Mouse (Mus musculus) heart, postnatal 0 days (tissue): ENCODE results near the gene Nme3.

Experiments
- CTCF ChIP-seq: IDR thresholded peaks from 2 replicates; pipeline ENCODE4 v1.5.1; 2016; ENCODE audit warnings: antibody characterized with exemption, control low read depth, low read depth
- EP300 ChIP-seq: IDR thresholded peaks from 2 replicates; pipeline ENCODE4 v1.6.1; 2016; ENCODE audit warnings: antibody characterized with exemption, low read depth

- TF ChIP-seq CTCF (no peak), EP300 (no peak)
These were observed 18.2 kb upstream of the Nme3 start for GRCm38 (mm10) chr17:24878117-24878397.
